22 mouse cellular contexts compared by ENCODE assay signal in the genomic region with DNA sequence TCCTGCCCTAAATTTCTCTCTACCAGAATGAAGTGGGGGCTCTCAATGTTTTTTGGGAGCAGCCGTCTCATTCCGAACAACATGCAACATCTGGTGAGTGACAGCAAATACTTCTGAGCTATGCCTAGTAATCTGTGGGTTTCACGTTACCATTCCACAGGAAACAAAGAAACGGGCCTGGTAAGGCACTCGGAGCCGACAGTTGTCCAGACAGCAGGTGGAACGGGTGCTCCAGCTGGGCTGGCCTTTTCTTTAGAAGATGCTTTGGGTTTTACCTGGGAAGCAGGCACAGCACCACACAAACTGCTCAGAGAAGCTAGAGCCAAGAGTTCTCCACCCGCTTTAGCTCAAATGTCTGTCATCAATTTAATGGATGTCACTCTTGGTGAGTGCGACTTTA.
A peak's percentile ranks its signal among the peaks of the same experiment; 100 is the strongest.
DNase-seq lines count a peak whose midpoint lies in the region; ATAC-seq lines count a peak whose summit lies in the region.
"Had no signal": no experiment of that assay in that cellular context is flagged by ENCODE, and none has a peak within 500 bp of the region (broad histone marks: within the 10 kb centered on the region; RNA-seq: fewer than 3 reads in every experiment).

No protein-coding gene starts in this region.

- no peak for ATAC-seq in limb, embryonic 11.5 days (ENCODE audit: insufficient number of reproducible peaks, low FRiP score, low TSS enrichment, low read depth)
- ATAC-seq in limb, embryonic 12.5 days (ENCODE audit: insufficient number of reproducible peaks, insufficient read depth, low FRiP score, low TSS enrichment, low read depth): no peak
- ATAC-seq in kidney, embryonic 15.5 days (replicated peaks; ENCODE audit: low FRiP score): no peak
- ATAC-seq: activated CD4-positive, CD25-positive, alpha-beta regulatory T cell, adult 4 months; forebrain, embryonic 14.5 days; intestine, postnatal 0 days; lung, postnatal 0 days; midbrain, embryonic 16.5 days had no signal

- peak; percentile 42 for DNase-seq in limb, embryonic 11.5 days (ENCODE audit: low spot score)
- DNase-seq in limb, embryonic 10.5 days (ENCODE audit: low spot score): no peak
- peak; percentile 57 to 72 for DNase-seq in cerebellum, postnatal 25 days
- DNase-seq in forebrain, embryonic 10.5 days (ENCODE audit: extremely low spot score, low spot score): no peak
- DNase-seq in adrenal gland, adult 8-10 months: no peak
- DNase-seq: adrenal gland, postnatal 10 days; gastrocnemius, postnatal 10 days; heart, adult 18-20 months; kidney, postnatal 36 days; thymus, postnatal 14 days had no signal

- H3K9ac ChIP-seq in limb, embryonic 11.5 days (ENCODE audit: low read length): no peak overlapping the region
- no peak overlapping the region for H3K9ac ChIP-seq in limb, embryonic 12.5 days (replicated peaks)
- H3K9ac ChIP-seq in kidney, embryonic 15.5 days: no peak overlapping the region
- H3K9ac ChIP-seq: embryonic facial prominence, embryonic 13.5 days; heart, embryonic 13.5 days; hindbrain, embryonic 12.5 days had no signal

- H3K4me3 ChIP-seq in limb, embryonic 11.5 days (ENCODE audit: low read depth, low read length): no peak overlapping the region
- H3K4me3 ChIP-seq in limb, embryonic 10.5 days: no peak overlapping the region
- H3K4me3 ChIP-seq in limb, embryonic 12.5 days (replicated peaks): no peak overlapping the region
- no peak overlapping the region for H3K4me3 ChIP-seq in forebrain, embryonic 10.5 days
- no peak overlapping the region for H3K4me3 ChIP-seq in kidney, embryonic 15.5 days (replicated peaks)
- H3K4me3 ChIP-seq: embryonic facial prominence, embryonic 13.5 days; heart, embryonic 13.5 days; hindbrain, embryonic 12.5 days; midbrain, embryonic 10.5 days had no signal

- no peak overlapping the region for H3K4me2 ChIP-seq in limb, embryonic 11.5 days (ENCODE audit: low read depth, severe bottlenecking)
- H3K4me2 ChIP-seq in limb, embryonic 12.5 days: no peak overlapping the region
- H3K4me2 ChIP-seq in kidney, embryonic 15.5 days: no peak overlapping the region
- H3K4me2 ChIP-seq: embryonic facial prominence, embryonic 13.5 days; heart, embryonic 13.5 days; hindbrain, embryonic 12.5 days had no signal

- no peaks in the 10 kb centered on the region for H3K36me3 ChIP-seq in limb, embryonic 11.5 days (ENCODE audit: control insufficient read depth, insufficient read depth, low read length)
- H3K36me3 ChIP-seq in limb, embryonic 10.5 days: no peaks in the 10 kb centered on the region
- no peaks in the 10 kb centered on the region for H3K36me3 ChIP-seq in limb, embryonic 12.5 days
- no peaks in the 10 kb centered on the region for H3K36me3 ChIP-seq in forebrain, embryonic 10.5 days (replicated peaks)
- H3K36me3 ChIP-seq in kidney, embryonic 15.5 days: no peaks in the 10 kb centered on the region
- H3K36me3 ChIP-seq: embryonic facial prominence, embryonic 13.5 days; heart, embryonic 13.5 days; hindbrain, embryonic 12.5 days; midbrain, embryonic 10.5 days had no signal

- H3K27me3 ChIP-seq in limb, embryonic 11.5 days (ENCODE audit: control insufficient read depth, insufficient read depth, low read length): peaks cover 2% of the 10 kb centered on the region; the same call in 1 of the 2 replicates
- no peaks in the 10 kb centered on the region for H3K27me3 ChIP-seq in limb, embryonic 10.5 days (ENCODE audit: low read depth, poor library complexity, severe bottlenecking)
- H3K27me3 ChIP-seq in limb, embryonic 12.5 days: 0 out of 2 replicates have a peak, but pooled peaks cover 5% of the 10 kb centered on the region
- no peaks in the 10 kb centered on the region for H3K27me3 ChIP-seq in forebrain, embryonic 10.5 days (ENCODE audit: poor library complexity, severe bottlenecking)
- no peaks in the 10 kb centered on the region for H3K27me3 ChIP-seq in kidney, embryonic 15.5 days
- H3K27me3 ChIP-seq: embryonic facial prominence, embryonic 13.5 days; hindbrain, embryonic 12.5 days had no signal

- H3K9me3 ChIP-seq in limb, embryonic 11.5 days (ENCODE audit: control insufficient read depth, low read length): no peaks in the 10 kb centered on the region
- no peaks in the 10 kb centered on the region for H3K9me3 ChIP-seq in limb, embryonic 10.5 days (replicated peaks)
- H3K9me3 ChIP-seq in limb, embryonic 12.5 days: 0 out of 2 replicates have a peak, but pooled peaks cover 4% of the 10 kb centered on the region
- H3K9me3 ChIP-seq in forebrain, embryonic 10.5 days: no peaks in the 10 kb centered on the region; the same call in 1 of the 2 replicates
- no peaks in the 10 kb centered on the region for H3K9me3 ChIP-seq in kidney, embryonic 15.5 days (replicated peaks)
- H3K9me3 ChIP-seq: embryonic facial prominence, embryonic 13.5 days; heart, embryonic 13.5 days; hindbrain, embryonic 12.5 days had no signal

- no peak overlapping the region for H3K27ac ChIP-seq in limb, embryonic 11.5 days (replicated peaks; ENCODE audit: low read depth, low read length)
- no peak overlapping the region for H3K27ac ChIP-seq in limb, embryonic 10.5 days
- 0 out of 2 replicates have a peak overlapping the region, but pooled peaks have one; percentile 23 for H3K27ac ChIP-seq in limb, embryonic 12.5 days
- no peak overlapping the region for H3K27ac ChIP-seq in forebrain, embryonic 10.5 days
- H3K27ac ChIP-seq in kidney, embryonic 15.5 days: no peak overlapping the region
- H3K27ac ChIP-seq: embryonic facial prominence, embryonic 13.5 days; heart, embryonic 13.5 days; hindbrain, embryonic 12.5 days; macrophage; midbrain, embryonic 10.5 days had no signal

- H3K4me1 ChIP-seq in limb, embryonic 11.5 days (ENCODE audit: control insufficient read depth, insufficient read depth, low read length): peaks cover 4% of the 10 kb centered on the region; the same call in 1 of the 2 replicates
- H3K4me1 ChIP-seq in limb, embryonic 10.5 days: peaks cover 16% of the 10 kb centered on the region
- peaks cover 18% of the 10 kb centered on the region for H3K4me1 ChIP-seq in limb, embryonic 12.5 days (replicated peaks)
- peaks cover 11% of the 10 kb centered on the region for H3K4me1 ChIP-seq in forebrain, embryonic 10.5 days
- H3K4me1 ChIP-seq in kidney, embryonic 15.5 days: 0 out of 2 replicates have a peak, but pooled peaks cover 7% of the 10 kb centered on the region
- H3K4me1 ChIP-seq: hindbrain, embryonic 12.5 days had no signal

- 28% methylated on average over 9 of the region's 9 CpGs for WGBS in limb, embryonic 11.5 days
- WGBS in limb, embryonic 10.5 days: 37% methylated on average over 9 of the region's 9 CpGs
- 27% methylated on average over 9 of the region's 9 CpGs for WGBS in limb, embryonic 12.5 days
- WGBS in forebrain, embryonic 10.5 days: 69% methylated on average over 9 of the region's 9 CpGs
- 30% methylated on average over 9 of the region's 9 CpGs for WGBS in kidney, embryonic 15.5 days

Comparison
In these comparisons a context has a peak if more than half of its experiments do, and no peak if none do; other contexts are left out.
1. DNase-seq: peak in limb, embryonic 11.5 days (single experiment) and cerebellum, postnatal 25 days (2 of 2); none in limb, embryonic 10.5 days (single experiment), forebrain, embryonic 10.5 days (single experiment) and adrenal gland, adult 8-10 months (single experiment).